24 mouse cellular contexts compared by ENCODE assay signal in the genomic region with DNA sequence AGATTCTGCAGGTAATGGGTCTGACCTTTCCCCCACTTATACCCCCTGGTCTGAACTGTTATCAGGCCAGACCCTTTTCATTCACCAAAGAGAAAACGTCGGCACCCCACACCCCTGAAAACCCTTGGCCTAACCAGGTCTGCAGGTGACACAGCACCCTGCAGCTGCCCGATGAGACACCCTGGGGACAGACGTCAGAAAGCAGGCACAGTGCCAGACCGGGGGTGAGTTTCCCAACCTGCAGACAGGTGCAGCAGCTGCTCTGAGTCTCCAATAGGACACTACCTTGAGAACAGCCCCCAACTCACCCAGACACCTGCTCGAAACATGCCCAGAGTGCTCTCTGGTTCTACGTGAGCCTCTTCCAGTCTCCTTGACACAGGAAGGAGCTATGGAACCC. TPM values are rescaled to one million over a fixed set of nuclear protein-coding genes. Genes with fewer than 3 reads are reported as not detected.
A peak's percentile ranks its signal among the peaks of the same experiment; 100 is the strongest.
DNase-seq lines count a peak whose midpoint lies in the region; ATAC-seq and TF ChIP-seq lines count a peak whose summit lies in the region.
"Had no signal": no experiment of that assay in that cellular context is flagged by ENCODE, and none has a peak within 500 bp of the region (broad histone marks: within the 10 kb centered on the region; RNA-seq: fewer than 3 reads in every experiment).

No protein-coding gene starts in this region.

- TF ChIP-seq CTCF in liver, adult 2 months (IDR thresholded peaks at IDR 0.05; ENCODE audit: low read depth, low read length): no peak
- no peak for TF ChIP-seq CTCF in liver, postnatal 0 days (IDR thresholded peaks at IDR 0.05; ENCODE audit: low read depth)

- ATAC-seq in liver, embryonic 11.5 days (replicated peaks; ENCODE audit: low FRiP score): no peak
- ATAC-seq in liver, postnatal 0 days: peak; percentile 67
- no peak for ATAC-seq in liver, embryonic 12.5 days
- ATAC-seq: activated CD4-positive, CD25-positive, alpha-beta regulatory T cell, adult 4 months; CD4-positive, CD25-positive, alpha-beta regulatory T cell, adult 4 months; Patski had no signal

- TF ChIP-seq EP300 in liver, postnatal 0 days (IDR thresholded peaks at IDR 0.05; ENCODE audit: low read depth): no peak

- no peak overlapping the region for H3K9ac ChIP-seq in liver, adult 2 months (ENCODE audit: low read depth, low read length)
- no peak overlapping the region for H3K9ac ChIP-seq in liver, embryonic 11.5 days (ENCODE audit: low read depth, low read length)
- H3K9ac ChIP-seq in liver, postnatal 0 days (replicated peaks): no peak overlapping the region
- no peak overlapping the region for H3K9ac ChIP-seq in liver, embryonic 12.5 days

- H3K79me2 ChIP-seq in liver, adult 2 months (ENCODE audit: control insufficient read depth, insufficient read depth, low read length): no peaks in the 10 kb centered on the region

- no peak overlapping the region for H3K27ac ChIP-seq in liver, adult 2 months (replicated peaks; ENCODE audit: insufficient read depth, low read depth, low read length)
- no peak overlapping the region for H3K27ac ChIP-seq in liver, embryonic 11.5 days (ENCODE audit: low read depth, low read length)
- H3K27ac ChIP-seq in liver, postnatal 0 days (ENCODE audit: low read depth): no peak overlapping the region
- H3K27ac ChIP-seq in liver, embryonic 12.5 days: no peak overlapping the region

- H3K4me1 ChIP-seq in liver, adult 2 months (ENCODE audit: control insufficient read depth, insufficient read depth, low read length): no peaks in the 10 kb centered on the region
- H3K4me1 ChIP-seq in liver, embryonic 11.5 days (replicated peaks; ENCODE audit: control insufficient read depth, insufficient read depth, low read length): no peaks in the 10 kb centered on the region
- no peaks in the 10 kb centered on the region for H3K4me1 ChIP-seq in liver, postnatal 0 days (ENCODE audit: insufficient read depth)
- peaks cover 10% of the 10 kb centered on the region; the same call in 1 of the 2 replicates for H3K4me1 ChIP-seq in liver, embryonic 12.5 days

- H3K9me3 ChIP-seq in liver, embryonic 11.5 days (ENCODE audit: control insufficient read depth, low read length): no peaks in the 10 kb centered on the region
- no peaks in the 10 kb centered on the region for H3K9me3 ChIP-seq in liver, postnatal 0 days (ENCODE audit: low read length)
- H3K9me3 ChIP-seq in liver, embryonic 12.5 days (replicated peaks): no peaks in the 10 kb centered on the region
- H3K9me3 ChIP-seq: G1E had no signal

- no peak overlapping the region for H3K4me2 ChIP-seq in liver, embryonic 11.5 days
- no peak overlapping the region for H3K4me2 ChIP-seq in liver, postnatal 0 days (ENCODE audit: low read depth, low read length)
- H3K4me2 ChIP-seq in liver, embryonic 12.5 days: no peak overlapping the region

- 49% methylated on average over 7 of the region's 7 CpGs for WGBS in liver, adult 2 months
- 67% methylated on average over 7 of the region's 7 CpGs for WGBS in liver, embryonic 11.5 days
- 54% methylated on average over 7 of the region's 7 CpGs for WGBS in liver, postnatal 0 days (ENCODE audit: insufficient replicate concordance)
- WGBS in liver, embryonic 12.5 days (ENCODE audit: insufficient replicate concordance): 58% methylated on average over 7 of the region's 7 CpGs

- H3K27me3 ChIP-seq in liver, adult 2 months (ENCODE audit: control insufficient read depth, insufficient read depth, low read length): no peaks in the 10 kb centered on the region
- peaks cover 6% of the 10 kb centered on the region; the same call in 1 of the 2 replicates for H3K27me3 ChIP-seq in liver, embryonic 11.5 days (replicated peaks; ENCODE audit: control insufficient read depth, insufficient read depth, low read length)
- H3K27me3 ChIP-seq in liver, postnatal 0 days (ENCODE audit: insufficient read depth, low read length): peaks cover 6% of the 10 kb centered on the region; the same call in 1 of the 2 replicates
- H3K27me3 ChIP-seq in liver, embryonic 12.5 days (replicated peaks): peaks cover 64% of the 10 kb centered on the region
- H3K27me3 ChIP-seq: Patski had no signal

- TF ChIP-seq POLR2A in liver, adult 2 months (IDR thresholded peaks at IDR 0.05; ENCODE audit: extremely low read depth, insufficient read depth, low read length): no peak

- no peaks in the 10 kb centered on the region for H3K36me3 ChIP-seq in liver, adult 2 months (ENCODE audit: control insufficient read depth, insufficient read depth, low read length)
- H3K36me3 ChIP-seq in liver, embryonic 11.5 days (ENCODE audit: control insufficient read depth, insufficient read depth, low read length): peaks cover 5% of the 10 kb centered on the region
- H3K36me3 ChIP-seq in liver, postnatal 0 days (replicated peaks; ENCODE audit: insufficient read depth, low read length): no peaks in the 10 kb centered on the region
- peaks cover 10% of the 10 kb centered on the region; the same call in 1 of the 2 replicates for H3K36me3 ChIP-seq in liver, embryonic 12.5 days
- H3K36me3 ChIP-seq: G1E had no signal

- peak; percentile 14 for DNase-seq in kidney, postnatal 10 days
- no peak for DNase-seq in kidney, adult 11 months
- DNase-seq in liver, adult 2 months (ENCODE audit: extremely low read depth, low read depth, low spot score): peak; percentile 27
- no peak for DNase-seq in liver, embryonic 11.5 days (ENCODE audit: low spot score)
- peak; percentile 78 for DNase-seq in liver, postnatal 0 days
- DNase-seq in A20 (ENCODE audit: low read depth, low spot score): peak; percentile 28
- no peak for DNase-seq in embryo, embryonic 9.5 days (ENCODE audit: extremely low spot score)
- DNase-seq: adrenal gland, adult 2 months; adrenal gland, adult 8-10 months; adrenal gland, postnatal 10 days; adrenal gland, postnatal 14 days; adrenal gland, postnatal 25 days; adrenal gland, postnatal 36 days; B cell, adult 2 months; cerebellum, adult 11 months; cerebellum, adult 11-12 months; cerebellum, adult 18-20 months had no signal

- no peak overlapping the region for H3K4me3 ChIP-seq in liver, adult 2 months (ENCODE audit: insufficient read depth, low read depth, low read length)
- no peak overlapping the region for H3K4me3 ChIP-seq in liver, embryonic 11.5 days (ENCODE audit: low read depth, low read length)
- no peak overlapping the region for H3K4me3 ChIP-seq in liver, postnatal 0 days (ENCODE audit: low read depth, low read length)
- H3K4me3 ChIP-seq in liver, embryonic 12.5 days: no peak overlapping the region

RNA-seq across cellular contexts. Expression of a gene that starts 9.4 kb away (rescaled TPM):
- total RNA-seq in liver, adult 2 months (2014; rRNA removed): 3.2 and 6.3 TPM in 2 replicates
- polyA plus RNA-seq in liver, adult 2 months (2012; rRNA removed): 5.5 and 7.1 TPM in 2 replicates
- 4.7 and 5.0 TPM in 2 replicates for polyA plus RNA-seq in liver, embryonic 11.5 days (2014; fragmentation: Nextera tagmentation; extraction: Ambion mirVana)
- 5.8 and 6.2 TPM in 2 replicates for polyA plus RNA-seq in liver, postnatal 0 days (2015; fragmentation: Nextera tagmentation; extraction: Ambion mirVana)
- polyA plus RNA-seq in liver, embryonic 12.5 days (2016; fragmentation: Nextera tagmentation; extraction: Ambion mirVana): 1.9 and 2.4 TPM in 2 replicates
- total RNA-seq: adrenal gland, postnatal 25 days; adrenal gland, postnatal 36 days; CH12.LX had no signal
- polyA plus RNA-seq: G1E had no signal

RNA-seq across cellular contexts. Expression of a gene that starts 19.6 kb away (rescaled TPM):
- total RNA-seq in liver, adult 2 months (2014; rRNA removed): 982 and 1,378 TPM in 2 replicates
- polyA plus RNA-seq in liver, adult 2 months (2012; rRNA removed): 3,567 and 4,585 TPM in 2 replicates
- 3.9 and 4.0 TPM in 2 replicates for polyA plus RNA-seq in liver, embryonic 11.5 days (2014; fragmentation: Nextera tagmentation; extraction: Ambion mirVana)
- 147 and 174 TPM in 2 replicates for polyA plus RNA-seq in liver, postnatal 0 days (2015; fragmentation: Nextera tagmentation; extraction: Ambion mirVana)
- 2.8 and 3.3 TPM in 2 replicates for polyA plus RNA-seq in liver, embryonic 12.5 days (2016; fragmentation: Nextera tagmentation; extraction: Ambion mirVana)
- total RNA-seq: MEL had no signal
- polyA plus RNA-seq: activated CD4-positive, CD25-positive, alpha-beta regulatory T cell, adult 4 months; CD4-positive, CD25-positive, alpha-beta regulatory T cell, adult 4 months; G1E had no signal

RNA-seq across cellular contexts. Expression of a gene that starts 21.3 kb away (rescaled TPM):
- total RNA-seq in liver, adult 2 months (2014; rRNA removed): 3.5 and 4.6 TPM in 2 replicates
- polyA plus RNA-seq in liver, adult 2 months (2012; rRNA removed): 6.7 and 8.9 TPM in 2 replicates
- 5.9 and 6.2 TPM in 2 replicates for polyA plus RNA-seq in liver, embryonic 11.5 days (2014; fragmentation: Nextera tagmentation; extraction: Ambion mirVana)
- 0.76 and 1.1 TPM in 2 replicates for polyA plus RNA-seq in liver, postnatal 0 days (2015; fragmentation: Nextera tagmentation; extraction: Ambion mirVana)
- 3.9 and 4.2 TPM in 2 replicates for polyA plus RNA-seq in liver, embryonic 12.5 days (2016; fragmentation: Nextera tagmentation; extraction: Ambion mirVana)
- total RNA-seq: MEL had no signal
- polyA plus RNA-seq: activated CD4-positive, CD25-positive, alpha-beta regulatory T cell, adult 4 months; CD4-positive, CD25-positive, alpha-beta regulatory T cell, adult 4 months had no signal

RNA-seq across cellular contexts. Expression of a gene that starts 53.8 kb away (rescaled TPM):
- 31.6 and 44.8 TPM in 2 replicates for total RNA-seq in liver, adult 2 months (2014; rRNA removed)
- polyA plus RNA-seq in liver, adult 2 months (2012; rRNA removed): 117 and 122 TPM in 2 replicates
- 217 and 233 TPM in 2 replicates for polyA plus RNA-seq in liver, embryonic 11.5 days (2014; fragmentation: Nextera tagmentation; extraction: Ambion mirVana)
- polyA plus RNA-seq in liver, postnatal 0 days (2015; fragmentation: Nextera tagmentation; extraction: Ambion mirVana): 146 and 159 TPM in 2 replicates
- polyA plus RNA-seq in liver, embryonic 12.5 days (2016; fragmentation: Nextera tagmentation; extraction: Ambion mirVana): 206 and 210 TPM in 2 replicates

Comparison
In these comparisons a context has a peak if more than half of its experiments do, and no peak if none do; other contexts are left out.
1. DNase-seq: peak in kidney, postnatal 10 days (single experiment), liver, adult 2 months (single experiment), liver, postnatal 0 days (single experiment) and A20 (single experiment); none in kidney, adult 11 months (single experiment), liver, embryonic 11.5 days (single experiment) and embryo, embryonic 9.5 days (single experiment).
2. RNA of a gene that starts 19.6 kb away (polyA plus RNA-seq): 3,567 to 4,585 TPM in liver, adult 2 months; 147 to 174 TPM in liver, postnatal 0 days, 3.9 to 4.0 TPM in liver, embryonic 11.5 days and 2.8 to 3.3 TPM in liver, embryonic 12.5 days; every median in the first group is over 10 times any median in the second.